Mouse (Mus musculus): ENCODE data around the gene Me3.

The Me3 gene

GRCm38 (mm10) chr7:89803966-89804365 lies 171.8 kb downstream of the Me3 start:
- no peak for DNase-seq (ENCODE audit: extremely low read depth, insufficient read length, low spot score)

- DNase-seq (ENCODE audit: extremely low read depth, insufficient read length, low spot score) = peak; percentile 18
These were observed 177.2 kb downstream of the Me3 start for GRCm38 (mm10) chr7:89809400-89809799.

GRCm38 (mm10) chr7:89828436-89829065 lies 196.4 kb downstream of the Me3 start:
- no peak for DNase-seq (ENCODE audit: extremely low read depth, insufficient read length, low spot score)

- no peak for DNase-seq (ENCODE audit: extremely low read depth, insufficient read length, low spot score)
These were observed 197.0 kb downstream of the Me3 start for GRCm38 (mm10) chr7:89829201-89829600.

- no peak for DNase-seq (ENCODE audit: extremely low read depth, insufficient read length, low spot score)
These were observed 201.3 kb downstream of the Me3 start for GRCm38 (mm10) chr7:89833521-89833920.

GRCm38 (mm10) chr7:89835566-89835965 lies 203.4 kb downstream of the Me3 start:
- peak; percentile 82 for DNase-seq (ENCODE audit: extremely low read depth, insufficient read length, low spot score)

- no peak for DNase-seq (ENCODE audit: extremely low read depth, insufficient read length, low spot score)
These were observed 204.5 kb downstream of the Me3 start for GRCm38 (mm10) chr7:89836676-89837075.

- DNase-seq (ENCODE audit: extremely low read depth, insufficient read length, low spot score) = peak; percentile 83
These were observed 205.6 kb downstream of the Me3 start for GRCm38 (mm10) chr7:89837841-89838240.

GRCm38 (mm10) chr7:89839721-89840120 lies 207.5 kb downstream of the Me3 start:
- DNase-seq (ENCODE audit: extremely low read depth, insufficient read length, low spot score) = no peak

- DNase-seq (ENCODE audit: extremely low read depth, insufficient read length, low spot score) = peak; percentile 38
These were observed 209.6 kb downstream of the Me3 start for GRCm38 (mm10) chr7:89841670-89842403.

GRCm38 (mm10) chr7:89842404-89842715 lies 210.2 kb downstream of the Me3 start:
- DNase-seq (ENCODE audit: extremely low read depth, insufficient read length, low spot score) = no peak

GRCm38 (mm10) chr7:89843121-89843520 lies 210.9 kb downstream of the Me3 start:
- no peak for DNase-seq (ENCODE audit: extremely low read depth, insufficient read length, low spot score)

GRCm38 (mm10) chr7:89843533-89843932 lies 211.3 kb downstream of the Me3 start:
- no peak for DNase-seq (ENCODE audit: extremely low read depth, insufficient read length, low spot score)

- no peak for DNase-seq (ENCODE audit: extremely low read depth, insufficient read length, low spot score)
These were observed 213.5 kb downstream of the Me3 start for GRCm38 (mm10) chr7:89845669-89846068.

GRCm38 (mm10) chr7:89850510-89850909 lies 218.3 kb downstream of the Me3 start:
- DNase-seq (ENCODE audit: extremely low read depth, insufficient read length, low spot score) = no peak

GRCm38 (mm10) chr7:89852158-89853095 lies 220.2 kb downstream of the Me3 start:
- no peak for DNase-seq (ENCODE audit: extremely low read depth, insufficient read length, low spot score)

GRCm38 (mm10) chr7:89853131-89853530 lies 220.9 kb downstream of the Me3 start:
- no peak for DNase-seq (ENCODE audit: extremely low read depth, insufficient read length, low spot score)

- no peak for DNase-seq (ENCODE audit: extremely low read depth, insufficient read length, low spot score)
These were observed 223.0 kb downstream of the Me3 start for GRCm38 (mm10) chr7:89855196-89855595.

- no peak for DNase-seq (ENCODE audit: extremely low read depth, insufficient read length, low spot score)
These were observed 224.4 kb downstream of the Me3 start for GRCm38 (mm10) chr7:89856440-89857217.

- no peak for DNase-seq (ENCODE audit: extremely low read depth, insufficient read length, low spot score)
These were observed 232.6 kb downstream of the Me3 start for GRCm38 (mm10) chr7:89864769-89865168.

- DNase-seq (ENCODE audit: extremely low read depth, insufficient read length, low spot score) = no peak
These were observed 235.0 kb downstream of the Me3 start for GRCm38 (mm10) chr7:89867221-89867620.
